Mouse (Mus musculus) lung, postnatal 0 days (tissue): Measurements from ENCODE around the gene Sned1. TPM values are rescaled to one million over a fixed set of nuclear protein-coding genes. Genes with fewer than 3 reads are reported as not detected.
A peak's percentile ranks its signal among the peaks of the same experiment; 100 is the strongest.

Experiments
- ATAC-seq: fragments of 200-750 bp; cut with Nextera tagmentation; 2 replicates; pipeline ENCODE4 v1.8.0; 2017; ENCODE audit warnings: moderate library complexity
- DNase-seq: peaks from one replicate; pipeline ENCODE4 v3.0.0-alpha.2; 2016; ENCODE audit warnings: low spot score
- H3K27ac ChIP-seq: fragments of 300-500 bp; sonication (generic); 2 replicates; pipeline ENCODE4 v1.5.1; 2014; ENCODE audit warnings: antibody characterized with exemption, mild to moderate bottlenecking, low read length, mixed read lengths
- H3K27me3 ChIP-seq: fragments of 300-500 bp; sonication (generic); replicated peaks from 2 replicates; pipeline ENCODE4 v1.6.1; 2014; ENCODE audit warnings: low read length, mixed read lengths; ENCODE audit not compliant: insufficient read depth
- H3K36me3 ChIP-seq: fragments of 300-500 bp; sonication (generic); 2 replicates; pipeline ENCODE4 v1.6.1; 2014; ENCODE audit warnings: low read length, mixed read lengths; ENCODE audit not compliant: insufficient read depth
- H3K4me1 ChIP-seq: fragments of 300-500 bp; sonication (generic); 2 replicates; pipeline ENCODE4 v1.6.1; 2014; ENCODE audit warnings: antibody characterized with exemption, low read depth, low read length, mixed read lengths; ENCODE audit not compliant: insufficient read depth
- H3K4me2 ChIP-seq: fragments of 300-500 bp; sonication (generic); replicated peaks from 2 replicates; pipeline ENCODE4 v1.6.1; 2014; ENCODE audit warnings: low read depth, mild to moderate bottlenecking, low read length, moderate library complexity, mixed read lengths
- H3K4me3 ChIP-seq: fragments of 300-500 bp; sonication (generic); 2 replicates; pipeline ENCODE4 v1.5.1; 2014; ENCODE audit warnings: low read depth, low read length
- H3K9ac ChIP-seq: fragments of 300-500 bp; sonication (generic); replicated peaks from 2 replicates; pipeline ENCODE4 v1.6.1; 2014; ENCODE audit warnings: low read depth, mild to moderate bottlenecking
- H3K9me3 ChIP-seq: fragments of 300-500 bp; sonication (generic); 2 replicates; pipeline ENCODE4 v1.6.1; 2016; ENCODE audit warnings: low read length, mixed read lengths
- CTCF ChIP-seq: IDR thresholded peaks from 2 replicates; pipeline ENCODE4 v1.5.1; 2016; ENCODE audit warnings: antibody characterized with exemption, mild to moderate bottlenecking
- EP300 ChIP-seq: IDR thresholded peaks from 2 replicates; pipeline ENCODE4 v1.6.1; 2016; ENCODE audit warnings: antibody characterized with exemption, mild to moderate bottlenecking, control low read depth
- WGBS: fragments of 180-500 bp; shearing (Covaris S2); extraction: QIAGEN DNeasy Blood & Tissue Kit; methylation state at CpG from one replicate; pipeline ENCODE4 v1.1.7; 2014; 5-methylcytosine and 5-hydroxymethylcytosine counted together
- polyA plus RNA-seq: library from polyadenylated mRNA; unstranded; fragments of >200 nt; fragmentation: Nextera tagmentation; extraction: Ambion mirVana; gene quantifications from 2 replicates; pipeline ENCODE4 v1.2.1, GENCODE M21; 2015

Gene Sned1
- polyA plus RNA-seq, 1 experiment from 2014 or later, result 8.4 TPM

DNA sequence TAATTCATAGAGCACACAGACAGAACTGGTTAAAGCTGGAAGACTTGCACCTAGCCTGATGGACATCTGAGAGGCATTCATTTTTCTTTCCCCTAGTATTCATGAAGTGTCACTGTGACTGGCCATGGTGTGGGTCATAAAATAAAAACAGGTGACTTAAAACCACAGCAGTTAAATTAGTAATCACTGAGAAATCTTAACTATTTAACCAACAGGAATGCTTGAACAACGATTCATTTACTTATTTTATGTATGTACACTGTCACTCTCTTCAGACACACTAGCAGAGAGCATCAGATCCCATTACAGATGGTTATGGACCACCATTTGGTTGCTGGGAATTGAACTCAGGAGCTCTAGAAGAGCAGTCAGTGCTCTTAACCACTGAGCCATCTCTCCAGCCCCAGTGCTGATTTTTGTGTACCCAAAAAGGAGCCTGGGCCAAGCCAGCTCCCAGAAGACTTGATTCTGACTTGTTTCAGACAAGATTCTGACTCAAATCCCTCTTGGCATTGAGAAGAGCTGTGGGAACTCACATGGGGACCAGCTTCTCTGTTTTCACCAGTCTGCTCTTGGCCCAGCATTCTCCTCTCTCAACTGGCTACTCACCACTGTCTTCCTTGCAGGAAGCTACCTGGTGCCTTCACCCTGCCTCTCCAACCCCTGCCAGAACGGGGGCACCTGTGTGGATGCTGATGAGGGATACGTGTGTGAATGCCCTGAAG lies 35.0 kb downstream of the Sned1 start:
- H3K9me3 ChIP-seq, result no peaks in the 10 kb centered on the region
- 55% methylated on average over 3 of the region's 3 CpGs for WGBS
- no peak overlapping the region for H3K27ac ChIP-seq
- no peak for TF ChIP-seq CTCF
- TF ChIP-seq EP300, result no peak
- H3K27me3 ChIP-seq, result no peaks in the 10 kb centered on the region
- DNase-seq, result no peak
- no peak overlapping the region for H3K4me3 ChIP-seq
- H3K4me2 ChIP-seq, result no peak overlapping the region
- no peak overlapping the region for H3K9ac ChIP-seq
- no peaks in the 10 kb centered on the region for H3K4me1 ChIP-seq
- ATAC-seq, result no peak
- no peaks in the 10 kb centered on the region for H3K36me3 ChIP-seq

GRCm38 (mm10) chr1:93271751-93272150 lies 36.1 kb downstream of the Sned1 start:
- no peak for DNase-seq
- 68% methylated on average over 5 of the region's 6 CpGs for WGBS
- TF ChIP-seq EP300 (no peak), CTCF (no peak)

DNA sequence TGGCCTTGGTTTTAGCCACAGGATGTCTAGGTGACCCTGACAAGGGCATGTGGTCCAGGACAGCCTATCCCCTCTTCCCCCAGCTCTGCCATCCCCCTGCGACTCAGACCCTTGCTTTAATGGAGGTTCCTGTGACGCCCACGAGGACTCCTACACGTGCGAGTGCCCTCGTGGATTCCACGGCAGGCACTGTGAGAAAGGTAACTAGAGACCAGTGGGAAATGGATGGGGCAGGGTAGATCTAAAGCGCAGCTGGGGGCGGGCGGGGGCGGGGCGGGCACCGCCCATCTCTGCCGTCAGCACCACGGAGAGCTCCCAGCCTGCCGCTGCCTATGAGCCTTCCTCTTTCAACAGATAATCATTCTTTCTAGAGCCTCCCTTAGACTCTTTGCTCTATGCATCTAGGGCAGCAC lies 36.8 kb downstream of the Sned1 start:
- H3K4me1 ChIP-seq, result no peaks in the 10 kb centered on the region
- no peaks in the 10 kb centered on the region for H3K36me3 ChIP-seq
- ATAC-seq (peak; percentile 26; the same call in 1 of the 2 replicates), DNase-seq (peak; percentile 54)
- TF ChIP-seq CTCF (no peak), EP300 (no peak)
- no peak overlapping the region for H3K27ac ChIP-seq
- no peak overlapping the region for H3K4me3 ChIP-seq
- WGBS, result 3% methylated on average over 15 of the region's 16 CpGs
- H3K9me3 ChIP-seq, result no peaks in the 10 kb centered on the region
- no peak overlapping the region for H3K9ac ChIP-seq
- H3K4me2 ChIP-seq, result no peak overlapping the region
- no peaks in the 10 kb centered on the region for H3K27me3 ChIP-seq

More at GRCm38 (mm10) chr1:93271751-93272150, 36.1 kb downstream of the Sned1 start:
- Histone ChIP-seq H3K4me3 (no peak overlapping the region), H3K36me3 (no peaks in the 10 kb centered on the region), H3K4me1 (no peaks in the 10 kb centered on the region), H3K27me3 (no peaks in the 10 kb centered on the region), H3K9me3 (no peaks in the 10 kb centered on the region), H3K4me2 (no peak overlapping the region), H3K9ac (no peak overlapping the region), H3K27ac (no peak overlapping the region)
- ATAC-seq, result no peak

- Histone ChIP-seq H3K9ac (no peak overlapping the region), H3K27me3 (no peaks in the 10 kb centered on the region), H3K27ac (no peak overlapping the region), H3K9me3 (no peaks in the 10 kb centered on the region), H3K36me3 (no peaks in the 10 kb centered on the region), H3K4me2 (no peak overlapping the region), H3K4me1 (no peaks in the 10 kb centered on the region), H3K4me3 (no peak overlapping the region)
- WGBS, result 66% methylated on average over 6 of the region's 6 CpGs
- TF ChIP-seq EP300, result no peak
- no peak for TF ChIP-seq CTCF
- ATAC-seq, result no peak
- no peak for DNase-seq
Observed at GRCm38 (mm10) chr1:93275561-93275960, 39.9 kb downstream of the Sned1 start.

DNA sequence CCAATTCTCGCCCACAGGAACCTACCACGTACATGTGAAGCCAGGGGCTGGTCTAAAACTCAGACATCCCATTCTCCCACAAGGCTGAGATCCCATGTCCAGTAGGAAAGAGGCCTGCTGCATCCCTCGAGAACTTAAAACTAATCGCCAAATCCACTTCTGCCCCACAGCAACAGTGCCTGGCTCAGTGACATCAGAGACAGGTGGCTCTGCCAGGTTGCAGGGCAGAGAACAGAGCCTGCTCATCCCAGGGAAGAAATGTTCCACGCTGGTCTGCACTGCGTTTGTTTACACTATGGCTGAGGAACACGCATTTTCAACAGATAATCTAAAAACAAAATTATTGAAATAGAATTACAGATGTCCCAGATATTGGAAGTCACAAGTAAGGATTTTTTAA lies 41.4 kb downstream of the Sned1 start:
- 60% methylated on average over 7 of the region's 7 CpGs for WGBS
- no peak overlapping the region for H3K4me2 ChIP-seq
- no peak for ATAC-seq
- DNase-seq, result no peak
- no peak overlapping the region for H3K4me3 ChIP-seq
- H3K27ac ChIP-seq, result no peak overlapping the region
- no peaks in the 10 kb centered on the region for H3K27me3 ChIP-seq
- no peaks in the 10 kb centered on the region for H3K9me3 ChIP-seq
- no peak overlapping the region for H3K9ac ChIP-seq
- H3K4me1 ChIP-seq, result no peaks in the 10 kb centered on the region
- TF ChIP-seq CTCF (no peak), EP300 (no peak)
- no peaks in the 10 kb centered on the region for H3K36me3 ChIP-seq

DNA sequence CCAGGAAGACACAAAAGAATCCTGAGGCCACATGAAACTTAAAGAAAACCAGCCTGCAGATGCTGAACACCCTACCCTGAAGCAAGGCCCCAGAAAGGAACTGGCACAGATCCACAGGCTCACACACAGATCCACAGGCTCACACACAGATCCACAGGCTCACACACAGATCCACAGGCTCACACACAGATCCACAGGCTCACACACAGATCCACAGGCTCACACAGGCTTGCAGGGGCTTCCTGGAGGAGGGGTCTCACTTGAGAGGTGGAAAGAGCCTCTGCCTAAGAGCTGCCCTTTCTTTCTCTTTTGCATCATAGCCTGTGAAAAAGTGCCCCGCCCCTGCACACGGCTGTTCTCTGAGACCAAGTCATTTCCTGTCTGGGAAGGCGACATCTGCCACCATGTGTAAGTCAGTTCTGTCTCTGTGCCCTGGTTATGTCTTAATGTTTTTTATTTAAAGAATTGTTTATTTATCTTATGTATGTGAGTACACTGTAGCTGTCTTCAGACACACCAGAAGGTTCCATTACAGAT lies 54.1 kb downstream of the Sned1 start:
- Histone ChIP-seq H3K4me3 (no peak overlapping the region), H3K4me1 (no peaks in the 10 kb centered on the region), H3K9ac (no peak overlapping the region), H3K27me3 (no peaks in the 10 kb centered on the region), H3K27ac (no peak overlapping the region), H3K36me3 (peaks cover 8% of the 10 kb centered on the region; the same call in 1 of the 2 replicates), H3K9me3 (no peaks in the 10 kb centered on the region), H3K4me2 (no peak overlapping the region)
- 38% methylated on average over 3 of the region's 3 CpGs for WGBS
- TF ChIP-seq CTCF (no peak), EP300 (no peak)
- no peak for ATAC-seq
- peak; percentile 13 for DNase-seq
